Mouse (Mus musculus) left cerebral cortex, postnatal 25 days (tissue): ENCODE measurements around the gene Foxl1. TPM values are rescaled to one million over a fixed set of nuclear protein-coding genes. Genes with fewer than 3 reads are reported as not detected.
"Not testable (repeated sequence)": the region's sequence is repeated elsewhere in the genome, so short reads cannot be mapped to it uniquely, and the experiment has no call there.

ENCODE experiments used
- DNase-seq, 2 experiments: peaks; one replicate each; pipeline ENCODE4 v3.0.0; 2022; ENCODE audit warnings: low spot score in 2 of 2, mixed read lengths in 1 of 2
- intact Hi-C: fragments of 180-260 bp; cut with DNase I; formaldehyde crosslinking; loops from one replicate; pipeline ENCODE4 v1.15.1; 2025
- total RNA-seq, 2 experiments: library from RNA; stranded (reverse); gene quantifications; 2 replicates each; pipeline ENCODE4 v1.2.3; 2021

The Foxl1 gene
- total RNA-seq, 2 experiments from 2014 or later, result 0.16 to 0.30 TPM

GRCm38 (mm10) chr8:121120456-121121419, 7.0 kb upstream of the Foxl1 start:
- DNase-seq, result no peak
- intact Hi-C loops, result no loop called here

GRCm38 (mm10) chr8:121121704-121122103, 6.0 kb upstream of the Foxl1 start:
- no peak for DNase-seq
- intact Hi-C loops, result no loop called here

DNA sequence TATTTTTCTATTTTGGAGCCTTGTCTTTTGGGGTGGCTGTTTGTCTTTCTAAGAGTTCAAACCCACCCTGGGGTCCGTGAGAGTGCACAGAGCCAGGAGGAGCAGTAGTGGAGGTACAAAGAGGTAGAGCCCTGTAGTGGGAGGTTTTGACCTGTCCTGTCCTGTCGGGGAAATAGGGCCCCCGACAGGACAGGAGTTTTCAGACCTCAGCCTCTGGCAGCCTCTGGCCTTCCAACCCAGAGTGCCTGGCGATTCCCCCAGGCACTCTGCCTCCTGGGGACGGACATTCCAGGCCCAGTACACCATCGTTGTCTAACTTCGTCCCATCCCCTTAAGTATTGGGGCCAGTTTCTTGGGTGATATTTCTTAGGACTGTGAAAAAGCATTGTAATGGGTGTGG, 5.4 kb upstream of the Foxl1 start:
- no peak for DNase-seq
- intact Hi-C loops, result no loop called here

- no peak for DNase-seq
- intact Hi-C loops, result no loop called here
Observed at GRCm38 (mm10) chr8:121123113-121123512, 4.6 kb upstream of the Foxl1 start.

GRCm38 (mm10) chr8:121124547-121125239, 3.0 kb upstream of the Foxl1 start:
- DNase-seq, result no peak
- intact Hi-C loops, result loop anchor here (5.0 kb wide), 1 partner anchor 268 kb away; no protein-coding TSS in a partner anchor

DNA sequence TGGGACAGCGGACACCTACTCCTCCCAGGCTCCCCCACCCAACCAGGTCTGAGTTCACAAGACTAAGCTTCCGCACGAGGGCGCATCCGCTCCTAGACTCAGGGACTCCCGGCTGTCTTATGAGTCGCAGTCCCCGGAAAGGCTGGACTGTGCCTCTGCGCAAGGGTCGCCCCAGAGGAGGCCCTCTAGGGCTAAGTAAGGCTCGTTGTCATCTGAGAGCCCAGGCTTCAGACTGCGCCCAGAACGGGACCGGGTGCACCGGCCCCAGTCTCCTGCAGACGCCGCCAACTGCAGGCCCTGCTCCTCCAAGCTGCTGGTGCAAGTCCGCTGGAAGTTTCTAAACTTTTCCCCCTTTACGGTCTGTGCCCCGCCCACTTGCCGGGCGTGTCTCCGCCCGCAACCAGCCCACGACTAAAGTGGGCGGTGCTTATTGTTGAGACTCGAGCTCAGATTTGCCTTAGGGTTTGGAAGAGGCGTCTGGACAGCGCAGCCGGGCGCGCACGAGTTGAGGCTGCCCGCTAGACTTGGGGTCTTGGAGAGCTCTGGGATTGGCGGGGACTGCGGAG, 2.3 kb upstream of the Foxl1 start:
- DNase-seq, result peak in 1 of 2 experiments; percentile 55
- intact Hi-C loops, result loop anchor here (5.0 kb wide), 1 partner anchor 267 kb away; no protein-coding TSS in a partner anchor

GRCm38 (mm10) chr8:121126191-121126590, 1.5 kb upstream of the Foxl1 start:
- intact Hi-C loops, result loop anchor here (5.0 kb wide), 1 partner anchor 266 kb away; no protein-coding TSS in a partner anchor
- no peak for DNase-seq

DNA sequence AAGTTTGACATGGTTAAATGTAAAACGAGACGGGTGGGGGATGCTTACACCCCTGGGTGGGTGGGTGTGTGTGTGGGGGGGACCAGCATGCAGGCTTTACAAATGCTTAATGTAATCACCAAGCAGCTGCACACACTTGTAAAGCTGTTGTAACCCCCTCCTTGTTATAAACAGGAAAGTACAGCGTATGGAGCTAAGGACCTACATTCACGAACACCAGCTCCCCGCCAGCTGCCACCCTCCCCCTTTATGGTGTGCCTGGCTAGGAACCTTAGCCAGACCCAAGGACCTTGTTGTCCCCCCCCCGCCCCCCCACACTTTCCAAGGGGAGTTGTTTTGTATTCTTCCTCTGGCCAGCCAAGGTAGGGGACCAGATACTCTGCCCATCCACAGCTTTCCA, 1.0 kb upstream of the Foxl1 start:
- DNase-seq, result no peak
- intact Hi-C loops, result loop anchor here (5.0 kb wide), 1 partner anchor 266 kb away; no protein-coding TSS in a partner anchor

DNA sequence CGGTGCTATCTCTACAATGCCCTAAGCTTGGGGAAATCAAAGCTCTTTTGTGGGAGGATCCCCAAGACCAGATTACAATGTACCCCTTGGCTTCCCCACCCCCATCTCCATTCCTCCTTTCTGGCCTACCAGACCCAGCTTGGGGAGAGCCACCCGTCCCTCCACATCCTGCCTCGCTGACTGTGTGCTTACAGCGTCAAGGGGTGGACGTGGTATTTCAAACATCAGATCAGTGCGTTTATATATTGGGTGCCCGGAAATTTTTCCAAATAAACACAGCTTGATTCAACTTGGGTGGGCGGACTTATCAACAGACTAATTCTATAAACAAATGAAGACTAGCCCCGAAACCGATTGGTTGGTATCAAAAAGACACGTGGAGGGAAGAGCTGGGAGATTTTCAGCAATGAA, 444 bp upstream of the Foxl1 start:
- DNase-seq, result no peak
- intact Hi-C loops, result loop anchor here (5.0 kb wide), 1 partner anchor 265 kb away; no protein-coding TSS in a partner anchor

- no peak for DNase-seq
- intact Hi-C loops, result loop anchor here (5.0 kb wide), 1 partner anchor 264 kb away; no protein-coding TSS in a partner anchor
Observed at GRCm38 (mm10) chr8:121128531-121129264, 958 bp downstream of the Foxl1 start.

- DNase-seq, result no peak
- intact Hi-C loops, result loop anchor here (5.0 kb wide), 1 partner anchor 263 kb away; no protein-coding TSS in a partner anchor
Observed at GRCm38 (mm10) chr8:121129265-121129940, 1.7 kb downstream of the Foxl1 start.

- no peak for DNase-seq
Observed at GRCm38 (mm10) chr8:121130522-121130921, 2.8 kb downstream of the Foxl1 start.

DNA sequence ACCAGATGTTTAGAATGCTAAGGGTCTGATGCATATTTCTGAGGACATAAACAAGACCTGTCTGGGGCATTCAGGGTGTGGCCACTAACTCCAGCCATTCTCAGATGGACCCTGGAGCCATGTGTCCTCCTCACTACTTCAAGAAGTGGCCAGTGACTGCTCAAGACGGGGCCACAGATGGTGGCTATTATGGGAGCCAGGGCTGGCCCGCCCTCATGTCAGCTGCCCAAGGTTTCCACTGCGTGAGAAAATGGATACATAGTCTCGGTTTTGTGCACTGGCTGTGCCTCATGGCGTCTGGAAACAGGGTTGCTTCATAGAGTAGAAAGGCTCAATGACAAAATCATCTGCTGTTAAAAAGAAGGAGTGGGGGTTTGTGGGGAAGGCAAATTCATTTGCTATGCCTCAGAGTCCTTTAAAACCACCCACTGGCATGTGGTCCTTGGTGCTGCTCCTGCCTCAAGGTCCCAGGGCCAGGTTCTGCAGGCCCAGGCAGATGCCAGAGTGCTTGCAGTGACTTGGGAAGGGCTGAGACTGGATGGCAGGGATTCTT, 5.3 kb downstream of the Foxl1 start:
- no peak for DNase-seq
- intact Hi-C loops, result no loop called here

More at GRCm38 (mm10) chr8:121130522-121130921, 2.8 kb downstream of the Foxl1 start:
- intact Hi-C loops, result no loop called here

GRCm38 (mm10) chr8:121134102-121134501, 6.4 kb downstream of the Foxl1 start:
- intact Hi-C loops, result no loop called here
- DNase-seq, result no peak

GRCm38 (mm10) chr8:121134512-121134911, 6.8 kb downstream of the Foxl1 start:
- no peak for DNase-seq
- intact Hi-C loops, result no loop called here

DNA sequence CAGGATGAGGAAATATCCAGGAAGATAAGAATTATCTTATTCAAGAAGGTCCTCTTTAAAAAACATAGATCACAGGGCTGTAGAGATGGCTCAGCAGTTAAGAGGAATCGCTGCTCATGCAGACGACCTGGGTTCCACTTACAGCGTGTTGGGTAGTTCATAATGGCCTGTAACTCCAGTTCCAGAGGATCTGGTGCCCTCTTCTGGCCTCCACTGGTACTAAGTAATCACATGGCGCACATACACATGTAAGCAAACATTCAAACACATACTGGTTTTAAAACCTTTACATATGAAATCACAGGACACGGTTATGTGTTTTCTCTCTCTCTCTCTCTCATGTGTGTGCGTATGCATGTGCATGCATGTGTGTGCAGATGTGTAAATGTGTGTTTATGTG, 9.1 kb downstream of the Foxl1 start:
- intact Hi-C loops, result no loop called here
- DNase-seq, result no peak

DNA sequence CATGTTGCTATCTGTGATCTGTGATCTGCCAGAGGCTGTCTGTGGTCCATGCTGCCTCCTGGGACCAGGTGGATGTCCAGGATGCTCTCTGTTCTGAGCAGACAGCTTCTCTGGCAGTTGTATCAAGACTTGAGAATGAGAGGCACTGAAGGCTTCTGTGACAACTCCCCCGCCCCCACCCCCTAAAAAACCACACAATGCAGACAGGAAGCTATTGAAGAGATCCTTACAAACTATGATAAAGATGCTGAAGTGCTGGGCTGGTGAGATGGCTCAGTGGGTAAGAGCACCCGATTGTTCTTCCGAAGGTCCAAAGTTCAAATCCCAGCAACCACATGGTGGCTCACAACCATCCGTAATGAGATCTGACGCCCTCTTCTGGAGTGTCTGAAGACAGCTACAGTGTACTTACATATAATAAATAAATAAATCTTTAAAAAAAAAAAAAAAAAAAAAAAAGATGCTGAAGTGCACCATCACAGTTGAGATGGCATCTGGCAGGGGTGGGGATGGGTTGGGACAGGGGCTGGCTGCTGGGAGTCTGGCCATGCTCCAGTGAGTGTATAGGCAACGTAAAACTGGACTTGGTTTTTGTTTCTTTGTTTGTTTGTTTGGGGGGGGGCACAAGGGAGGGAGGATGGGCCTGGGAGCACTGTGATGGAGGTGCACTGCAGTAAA, 17.9 kb downstream of the Foxl1 start:
- intact Hi-C loops, DNase-seq: not testable (repeated sequence)

DNA sequence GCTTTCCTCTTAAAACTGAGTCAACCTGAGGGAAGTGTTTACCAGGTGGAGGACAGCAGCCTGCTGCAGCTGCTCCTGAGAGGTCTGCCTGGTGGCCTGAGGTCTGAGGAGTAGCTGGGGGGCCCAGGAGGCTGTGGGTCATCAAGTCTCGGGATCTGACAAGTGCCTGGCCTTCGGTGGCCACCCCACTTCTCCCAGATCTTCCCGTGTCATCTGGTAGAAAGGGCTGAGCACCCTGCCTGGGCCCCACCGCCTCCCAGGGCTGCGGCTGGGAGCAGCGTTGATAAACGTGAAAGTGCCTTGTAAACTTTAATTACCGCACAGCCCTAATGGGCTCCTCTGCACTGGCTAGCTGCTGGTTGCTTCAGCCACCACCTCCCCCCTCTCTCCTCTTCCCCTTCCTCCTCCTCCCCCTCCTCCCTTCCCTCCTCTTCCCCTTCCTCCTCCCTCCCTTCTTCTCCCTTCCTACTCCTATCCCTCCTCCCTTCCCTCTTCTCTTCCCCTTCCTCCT, 20.9 kb downstream of the Foxl1 start:
- no peak for DNase-seq
- intact Hi-C loops, result no loop called here
